Mouse (Mus musculus) intestine, embryonic 15.5 days (tissue): ENCODE measurements around the gene Plxna1. TPM values are rescaled to one million over a fixed set of nuclear protein-coding genes. Genes with fewer than 3 reads are reported as not detected.

Experiments used
- ATAC-seq: fragments of 200-750 bp; cut with Nextera tagmentation; 2 replicates; pipeline ENCODE4 v1.8.0; 2017; ENCODE audit warnings: moderate TSS enrichment, moderate library complexity
- H3K27ac ChIP-seq: fragments of 300-500 bp; sonication (generic); 2 replicates; pipeline ENCODE4 v1.5.1; 2015; ENCODE audit warnings: mild to moderate bottlenecking, inconsistent platforms
- H3K27me3 ChIP-seq: fragments of 300-500 bp; sonication (generic); replicated peaks from 2 replicates; pipeline ENCODE4 v1.6.1; 2015; ENCODE audit warnings: inconsistent platforms
- H3K36me3 ChIP-seq: fragments of 300-500 bp; sonication (generic); 2 replicates; pipeline ENCODE4 v1.6.1; 2015; ENCODE audit warnings: inconsistent platforms
- H3K4me1 ChIP-seq: fragments of 300-500 bp; sonication (generic); replicated peaks from 2 replicates; pipeline ENCODE4 v1.6.1; 2015; ENCODE audit warnings: inconsistent platforms
- H3K4me2 ChIP-seq: fragments of 300-500 bp; sonication (generic); replicated peaks from 2 replicates; pipeline ENCODE4 v1.6.1; 2015; ENCODE audit warnings: mild to moderate bottlenecking, inconsistent platforms
- H3K4me3 ChIP-seq: fragments of 300-500 bp; sonication (generic); replicated peaks from 2 replicates; pipeline ENCODE4 v1.5.1; 2015; ENCODE audit warnings: inconsistent platforms
- H3K9ac ChIP-seq: fragments of 300-500 bp; sonication (generic); 2 replicates; pipeline ENCODE4 v1.6.1; 2015; ENCODE audit warnings: inconsistent platforms
- H3K9me3 ChIP-seq: fragments of 300-500 bp; sonication (generic); 2 replicates; pipeline ENCODE4 v1.6.1; 2016; ENCODE audit warnings: inconsistent platforms
- WGBS: fragments of 180-500 bp; shearing (Covaris S2); methylation state at CpG from one replicate; pipeline ENCODE4 v1.1.7; 2015; 5-methylcytosine and 5-hydroxymethylcytosine counted together
- polyA plus RNA-seq: library from polyadenylated mRNA; unstranded; fragments of >200 nt; fragmentation: Nextera tagmentation; extraction: Ambion mirVana; gene quantifications from 2 replicates; pipeline ENCODE4 v1.2.1, GENCODE M21; 2015

Plxna1 gene
- polyA plus RNA-seq = 14.7 and 17.5 TPM in 2 replicates

DNA sequence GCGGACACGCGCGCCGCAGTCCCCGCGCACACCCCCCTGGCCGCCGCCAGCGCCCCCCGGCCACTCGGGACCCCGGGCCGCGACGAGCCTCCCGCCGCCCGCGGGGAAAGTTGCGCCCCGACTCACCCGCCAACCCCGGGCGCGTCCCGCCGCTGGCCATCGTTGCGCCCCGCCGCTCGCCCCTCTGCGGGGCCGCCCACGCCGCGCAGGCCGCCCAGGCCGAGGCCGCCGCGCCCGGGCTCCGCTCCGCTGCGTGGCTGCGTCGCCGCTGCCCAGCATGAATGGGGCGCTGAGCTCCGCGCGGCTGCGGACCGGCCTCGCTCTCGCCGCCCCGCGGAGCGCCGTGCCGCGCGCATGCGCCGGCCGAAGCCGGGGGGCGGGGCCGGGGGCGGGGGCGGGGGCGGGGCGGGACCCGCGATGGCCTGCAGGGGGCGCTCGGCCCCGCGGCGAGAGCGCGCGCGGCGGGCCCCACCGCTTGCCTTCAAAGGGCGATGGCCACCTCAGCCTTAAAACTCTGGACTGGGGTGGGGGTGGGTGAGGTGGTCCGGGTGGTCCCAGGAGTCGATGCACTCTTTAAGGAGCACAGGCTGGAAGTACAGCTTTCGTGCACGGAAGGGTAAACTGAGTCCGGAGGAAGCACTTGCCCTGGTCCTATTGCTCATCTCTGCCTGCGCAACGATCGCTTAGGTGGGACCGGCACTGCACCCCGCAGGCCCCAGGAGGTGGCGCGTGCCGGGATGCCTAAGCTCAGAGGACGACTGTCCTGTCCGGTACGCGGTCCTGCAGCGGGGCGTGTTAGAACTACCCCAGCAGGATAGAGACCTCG lies at the start of gene Plxna1:
Gene Plxna1, minus strand, starts transcription at position 340 of the 826 bp plus-strand sequence.
- peak within 1 kb of the TSS; percentile 98 for H3K4me2 ChIP-seq
- no peaks in the 10 kb centered on the region for H3K9me3 ChIP-seq
- H3K27ac ChIP-seq = peak within 1 kb of the TSS; percentile 70
- peak within 1 kb of the TSS; percentile 80 for H3K4me3 ChIP-seq
- WGBS = under 1% methylated on average over 62 of the region's 110 CpGs
- H3K27me3 ChIP-seq = no peaks in the 10 kb centered on the region; the same call in 1 of the 2 replicates
- ATAC-seq = peak; percentile 90
- H3K36me3 ChIP-seq = no peaks in the 10 kb centered on the region
- peak within 1 kb of the TSS; percentile 93 for H3K9ac ChIP-seq
- H3K4me1 ChIP-seq = peaks cover 32% of the 10 kb centered on the region

- no peak overlapping the region for H3K4me2 ChIP-seq
- H3K9ac ChIP-seq = no peak overlapping the region
- H3K4me3 ChIP-seq = no peak overlapping the region
- no peak for ATAC-seq
- no peaks in the 10 kb centered on the region for H3K4me1 ChIP-seq
- no peaks in the 10 kb centered on the region for H3K27me3 ChIP-seq
- H3K36me3 ChIP-seq = no peaks in the 10 kb centered on the region
- WGBS = 86% methylated on average over 1 of the region's 1 CpGs
- no peak overlapping the region for H3K27ac ChIP-seq
- no peaks in the 10 kb centered on the region for H3K9me3 ChIP-seq
Observed at GRCm38 (mm10) chr6:89409041-89409440, 46.6 kb upstream of the Plxna1 start.

GRCm38 (mm10) chr6:89408259-89408658 lies 45.8 kb upstream of the Plxna1 start:
- H3K36me3 ChIP-seq = no peaks in the 10 kb centered on the region
- 60% methylated on average over 5 of the region's 5 CpGs for WGBS

GRCm38 (mm10) chr6:89407247-89407889 lies 44.9 kb upstream of the Plxna1 start:
- WGBS = 76% methylated on average over 3 of the region's 3 CpGs
- no peaks in the 10 kb centered on the region for H3K4me1 ChIP-seq
- ATAC-seq = peak; percentile 45; the same call in 1 of the 2 replicates

More at GRCm38 (mm10) chr6:89408259-89408658, 45.8 kb upstream of the Plxna1 start:
- no peak overlapping the region for H3K4me3 ChIP-seq
- no peak overlapping the region for H3K9ac ChIP-seq
- H3K4me2 ChIP-seq = no peak overlapping the region
- H3K27me3 ChIP-seq = no peaks in the 10 kb centered on the region
- no peaks in the 10 kb centered on the region for H3K9me3 ChIP-seq
- no peak for ATAC-seq
- H3K27ac ChIP-seq = no peak overlapping the region
- H3K4me1 ChIP-seq = no peaks in the 10 kb centered on the region

GRCm38 (mm10) chr6:89404964-89405363 lies 42.5 kb upstream of the Plxna1 start:
- H3K9ac ChIP-seq = no peak overlapping the region
- H3K27me3 ChIP-seq = no peaks in the 10 kb centered on the region
- no peak overlapping the region for H3K4me3 ChIP-seq
- H3K4me2 ChIP-seq = no peak overlapping the region
- no peak for ATAC-seq
- 87% methylated on average over 2 of the region's 2 CpGs for WGBS
- H3K36me3 ChIP-seq = no peaks in the 10 kb centered on the region
- H3K27ac ChIP-seq = no peak overlapping the region
- H3K4me1 ChIP-seq = no peaks in the 10 kb centered on the region
- no peaks in the 10 kb centered on the region for H3K9me3 ChIP-seq

More at GRCm38 (mm10) chr6:89407247-89407889, 44.9 kb upstream of the Plxna1 start:
- no peaks in the 10 kb centered on the region for H3K9me3 ChIP-seq
- no peaks in the 10 kb centered on the region for H3K27me3 ChIP-seq
- H3K4me3 ChIP-seq = no peak overlapping the region
- H3K36me3 ChIP-seq = no peaks in the 10 kb centered on the region
- no peak overlapping the region for H3K4me2 ChIP-seq
- H3K9ac ChIP-seq = no peak overlapping the region
- no peak overlapping the region for H3K27ac ChIP-seq

DNA sequence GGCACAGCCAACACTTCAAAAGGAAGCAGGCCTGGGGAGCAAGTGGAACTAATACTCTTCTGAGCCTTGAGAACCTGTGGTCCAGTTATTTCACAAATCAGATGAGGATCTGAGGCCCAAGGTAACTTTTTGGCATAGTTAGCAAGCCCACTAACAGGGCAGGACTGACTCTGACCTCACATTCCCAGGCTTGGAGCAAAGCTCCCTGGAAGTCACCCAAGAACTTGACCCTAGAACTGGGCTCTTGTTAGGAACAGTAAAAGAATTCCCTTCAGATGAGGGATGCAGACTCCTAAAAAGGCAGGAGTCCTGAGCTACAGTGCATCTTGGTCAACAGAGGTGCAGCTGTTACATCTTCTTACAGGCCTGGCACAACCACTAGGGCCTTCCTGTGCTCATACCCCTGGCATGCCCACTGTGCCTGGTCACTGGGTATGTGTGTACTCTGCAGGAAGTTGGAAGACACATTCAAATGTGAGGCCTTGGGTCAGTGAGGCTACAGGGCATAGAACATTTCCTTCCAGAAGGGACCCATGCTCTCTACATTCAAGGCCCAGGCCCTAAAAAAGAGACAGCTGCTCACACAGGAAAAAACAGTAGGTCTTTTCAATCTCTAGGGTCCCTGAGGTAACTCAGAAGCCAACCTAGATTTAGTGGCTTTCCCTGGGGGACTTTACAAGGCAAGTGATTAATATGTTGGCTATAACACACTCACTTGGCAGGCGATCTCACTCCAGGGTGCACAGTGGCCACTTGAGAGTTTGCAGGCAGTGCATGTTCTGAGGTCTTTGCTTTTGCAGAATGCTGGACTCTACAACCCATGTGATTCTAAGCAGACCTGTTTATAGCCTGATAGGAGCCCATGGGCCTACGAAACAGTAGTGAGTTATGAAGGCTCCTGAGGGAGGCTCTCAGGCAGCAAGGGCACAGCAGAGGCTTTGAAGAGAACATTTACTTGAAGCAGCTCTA lies 41.1 kb upstream of the Plxna1 start:
- WGBS = 55% methylated on average over 2 of the region's 2 CpGs
- H3K27ac ChIP-seq = no peak overlapping the region

DNA sequence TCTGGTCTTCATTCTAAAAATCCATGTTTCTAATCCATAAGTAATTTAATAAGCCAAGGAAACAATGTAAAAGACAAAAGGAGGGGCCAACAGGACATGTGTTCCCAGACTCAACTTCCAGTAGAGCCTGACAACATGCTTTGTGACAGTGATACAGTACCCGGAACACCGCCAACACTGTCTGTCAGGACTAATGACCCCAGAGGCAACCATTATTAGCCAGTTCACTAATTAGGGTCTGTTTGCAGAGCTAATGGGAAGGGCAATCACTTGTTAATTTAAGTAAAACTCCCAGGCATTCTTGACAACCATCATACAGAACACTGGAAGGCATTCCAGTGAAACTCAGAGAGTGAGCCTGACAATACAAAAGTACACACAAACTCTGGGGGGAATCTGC lies 40.0 kb upstream of the Plxna1 start:
- no peaks in the 10 kb centered on the region for H3K27me3 ChIP-seq
- no peaks in the 10 kb centered on the region for H3K36me3 ChIP-seq
- H3K4me2 ChIP-seq = no peak overlapping the region
- no peak overlapping the region for H3K27ac ChIP-seq
- ATAC-seq = no peak
- WGBS = 92% methylated on average over 2 of the region's 2 CpGs
- H3K4me3 ChIP-seq = no peak overlapping the region
- H3K4me1 ChIP-seq = no peaks in the 10 kb centered on the region
- H3K9ac ChIP-seq = no peak overlapping the region
- no peaks in the 10 kb centered on the region for H3K9me3 ChIP-seq

More for the DNA sequence above, 41.1 kb upstream of the Plxna1 start:
- Histone ChIP-seq H3K9me3 (no peaks in the 10 kb centered on the region), H3K4me3 (no peak overlapping the region), H3K36me3 (no peaks in the 10 kb centered on the region), H3K27me3 (no peaks in the 10 kb centered on the region), H3K4me2 (no peak overlapping the region), H3K9ac (no peak overlapping the region), H3K4me1 (no peaks in the 10 kb centered on the region)
- ATAC-seq = no peak

DNA sequence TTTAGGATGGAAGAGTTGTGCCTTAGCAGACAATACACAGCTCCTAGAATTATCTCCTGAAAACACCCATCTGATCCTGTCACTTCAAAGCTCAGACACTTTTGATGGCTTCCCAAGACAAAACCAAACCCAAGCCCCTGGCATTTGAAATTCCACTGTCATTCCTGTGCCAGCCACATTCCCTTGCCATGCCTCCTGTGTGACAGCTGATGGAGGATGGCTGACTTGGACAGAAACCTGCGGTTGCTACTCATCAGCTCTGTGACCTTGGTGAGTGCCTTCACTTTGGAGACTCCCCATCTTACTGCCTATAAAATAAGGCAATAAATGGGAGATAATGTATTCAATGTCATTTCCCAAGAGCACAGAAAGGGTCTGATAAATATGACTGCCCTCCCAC lies 37.1 kb upstream of the Plxna1 start:
- Histone ChIP-seq H3K36me3 (no peaks in the 10 kb centered on the region), H3K4me2 (no peak overlapping the region), H3K27ac (no peak overlapping the region), H3K9ac (no peak overlapping the region), H3K27me3 (no peaks in the 10 kb centered on the region), H3K4me3 (no peak overlapping the region), H3K9me3 (no peaks in the 10 kb centered on the region), H3K4me1 (no peaks in the 10 kb centered on the region)
- 91% methylated on average over 1 of the region's 1 CpGs for WGBS
- no peak for ATAC-seq

DNA sequence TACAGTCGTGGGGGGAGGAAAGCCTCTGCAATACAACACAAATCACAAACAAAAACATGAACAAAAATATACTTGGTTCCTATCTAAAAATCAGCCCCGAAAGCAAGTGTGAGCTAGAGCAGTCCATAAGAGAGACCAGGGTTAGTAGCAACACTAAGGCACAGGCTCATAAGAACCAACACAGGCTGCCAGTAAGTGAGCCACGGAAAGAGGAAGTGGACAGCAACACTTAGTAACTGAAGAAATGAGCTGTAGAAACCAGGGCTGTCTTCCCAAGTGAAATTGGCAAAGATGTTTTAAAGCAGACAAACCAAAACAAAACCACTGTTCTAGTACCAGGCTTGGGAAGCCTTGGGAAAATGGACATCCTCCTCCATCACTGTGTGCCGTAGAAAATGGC lies 35.5 kb upstream of the Plxna1 start:
- WGBS = 78% methylated on average over 4 of the region's 4 CpGs
- no peak for ATAC-seq

DNA sequence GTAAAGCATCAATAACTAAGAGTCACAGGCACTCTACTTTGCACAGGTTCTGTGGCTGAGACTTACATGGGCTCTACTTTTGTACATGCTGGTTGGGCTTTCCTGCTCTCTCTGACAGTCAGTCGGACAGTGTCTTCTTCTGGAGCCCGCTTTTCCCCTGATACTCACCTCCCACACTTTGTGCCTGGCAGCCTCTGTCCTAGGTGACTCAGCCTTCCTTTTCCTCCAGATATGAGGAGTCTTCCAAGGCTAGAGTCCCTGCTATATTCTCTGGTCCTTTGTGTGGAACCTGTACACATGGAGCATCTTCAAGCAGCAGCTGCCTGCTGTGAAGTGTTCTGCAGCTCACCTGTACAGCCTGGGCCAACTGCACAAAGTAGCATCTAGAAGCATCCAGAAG lies 31.4 kb upstream of the Plxna1 start:
- WGBS = 81% methylated on average over 2 of the region's 2 CpGs
- H3K4me3 ChIP-seq = no peak overlapping the region
- H3K9ac ChIP-seq = no peak overlapping the region
- no peaks in the 10 kb centered on the region for H3K9me3 ChIP-seq
- H3K4me2 ChIP-seq = no peak overlapping the region
- no peaks in the 10 kb centered on the region for H3K4me1 ChIP-seq
- no peak for ATAC-seq
- H3K27ac ChIP-seq = no peak overlapping the region
- H3K27me3 ChIP-seq = no peaks in the 10 kb centered on the region
- no peaks in the 10 kb centered on the region for H3K36me3 ChIP-seq

More for the DNA sequence above, 35.5 kb upstream of the Plxna1 start:
- Histone ChIP-seq H3K4me2 (no peak overlapping the region), H3K9me3 (no peaks in the 10 kb centered on the region), H3K27me3 (no peaks in the 10 kb centered on the region), H3K4me1 (no peaks in the 10 kb centered on the region), H3K9ac (no peak overlapping the region), H3K27ac (no peak overlapping the region), H3K4me3 (no peak overlapping the region), H3K36me3 (no peaks in the 10 kb centered on the region)

GRCm38 (mm10) chr6:89392213-89392612 lies 29.8 kb upstream of the Plxna1 start:
- no peak overlapping the region for H3K27ac ChIP-seq
- no peak overlapping the region for H3K9ac ChIP-seq
- ATAC-seq = peak; percentile 89
- H3K4me2 ChIP-seq = no peak overlapping the region
- no peaks in the 10 kb centered on the region for H3K4me1 ChIP-seq
- H3K27me3 ChIP-seq = no peaks in the 10 kb centered on the region
- H3K36me3 ChIP-seq = no peaks in the 10 kb centered on the region
- H3K9me3 ChIP-seq = no peaks in the 10 kb centered on the region
- WGBS = 56% methylated on average over 2 of the region's 2 CpGs
- H3K4me3 ChIP-seq = no peak overlapping the region

DNA sequence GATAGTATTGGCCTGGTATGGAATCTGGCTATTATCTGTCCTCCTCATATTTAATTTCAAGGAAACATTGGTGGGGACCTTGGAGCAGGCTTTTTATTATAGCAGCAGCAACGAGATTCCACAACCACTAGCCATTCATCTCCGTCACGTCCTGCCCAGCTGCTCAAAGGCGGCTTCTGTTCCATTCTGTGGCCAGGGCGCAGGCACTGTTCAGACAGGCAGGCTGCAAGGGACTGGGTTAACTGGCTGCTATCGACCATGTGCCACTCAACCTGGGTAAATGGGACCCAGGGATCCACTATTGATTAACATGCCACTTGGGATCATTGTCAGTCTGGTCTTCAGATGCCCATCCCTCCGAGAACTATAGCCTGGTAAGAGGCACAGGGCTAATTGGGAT lies 27.4 kb upstream of the Plxna1 start:
- Histone ChIP-seq H3K27ac (no peak overlapping the region), H3K4me1 (no peaks in the 10 kb centered on the region), H3K4me3 (no peak overlapping the region), H3K27me3 (no peaks in the 10 kb centered on the region), H3K36me3 (no peaks in the 10 kb centered on the region), H3K9me3 (no peaks in the 10 kb centered on the region), H3K9ac (no peak overlapping the region), H3K4me2 (no peak overlapping the region)
- no peak for ATAC-seq
- 70% methylated on average over 7 of the region's 7 CpGs for WGBS
